Mouse (Mus musculus) adrenal gland, postnatal 10 days (tissue): ENCODE measurements around the gene Ugt1a9. TPM values are rescaled to one million over a fixed set of nuclear protein-coding genes. Genes with fewer than 3 reads are reported as not detected.
"Not testable (repeated sequence)": the region's sequence is repeated elsewhere in the genome, so short reads cannot be mapped to it uniquely, and the experiment has no call there.

Experiments
- DNase-seq: peaks from one replicate; pipeline ENCODE4 v3.0.0; 2021; ENCODE audit warnings: mixed read lengths
- long read RNA-seq, 2 experiments: library from polyadenylated mRNA; stranded (forward); transcript quantifications; one replicate each; pipeline ENCODE4 v2.0.0; 2021
- total RNA-seq, 2 experiments: library from RNA; stranded (reverse); gene quantifications; 2 replicates each; pipeline ENCODE4 v1.2.3; 2021

Gene Ugt1a9
- 1 to 10 TPM; 4.1 to 6.3 TPM for total RNA-seq
- long read RNA-seq, experiment 1, partial matches to known transcripts = 0 of 4 reads
- long read RNA-seq, experiment 1, other reads (novel, unspliced or antisense) = 3 of 4 reads
- long read RNA-seq, experiment 2 = 0 reads

DNA sequence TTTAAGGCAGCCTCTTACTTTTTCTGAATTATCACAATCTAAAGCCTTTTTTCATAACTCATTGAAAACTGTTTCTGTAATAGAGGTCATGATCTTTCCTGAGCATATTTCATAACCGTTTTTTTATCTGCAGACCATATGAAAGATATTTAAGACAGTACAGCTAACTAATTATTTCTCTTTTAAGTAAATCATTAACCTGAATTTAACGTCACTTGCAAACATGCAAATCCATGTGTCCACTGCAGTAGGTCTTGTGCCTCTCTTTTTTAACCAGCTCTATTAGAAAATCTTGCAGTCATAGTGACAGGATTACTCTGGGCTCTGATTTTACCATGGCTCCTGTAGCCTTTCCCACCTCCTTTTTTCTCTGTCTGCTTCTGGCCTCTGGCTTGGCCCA, at the start of gene Ugt1a9:
TSS of gene Ugt1a9 (plus strand) at position 306 of the 400 bp plus-strand sequence.
- no peak for DNase-seq

DNA sequence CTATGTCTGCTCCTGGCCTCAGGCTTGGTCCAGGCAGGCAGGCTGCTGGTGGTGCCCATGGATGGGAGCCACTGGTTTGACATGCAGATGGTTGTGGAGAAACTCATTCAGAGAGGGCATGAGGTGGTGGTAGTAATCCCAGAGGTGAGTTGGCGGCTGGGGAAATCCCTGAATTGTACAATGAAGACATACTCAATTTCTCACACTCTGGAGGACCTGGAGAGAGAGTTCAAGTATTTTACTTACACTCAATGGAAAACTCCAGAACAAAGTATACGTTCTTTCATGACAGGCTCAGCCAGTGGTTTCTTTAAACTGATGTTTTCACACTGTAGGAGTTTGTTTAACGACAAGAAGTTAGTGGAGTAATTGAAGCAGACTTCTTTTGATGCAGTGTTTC, 45.4 kb upstream of the Ugt1a9 start:
- DNase-seq = not testable (repeated sequence)

DNA sequence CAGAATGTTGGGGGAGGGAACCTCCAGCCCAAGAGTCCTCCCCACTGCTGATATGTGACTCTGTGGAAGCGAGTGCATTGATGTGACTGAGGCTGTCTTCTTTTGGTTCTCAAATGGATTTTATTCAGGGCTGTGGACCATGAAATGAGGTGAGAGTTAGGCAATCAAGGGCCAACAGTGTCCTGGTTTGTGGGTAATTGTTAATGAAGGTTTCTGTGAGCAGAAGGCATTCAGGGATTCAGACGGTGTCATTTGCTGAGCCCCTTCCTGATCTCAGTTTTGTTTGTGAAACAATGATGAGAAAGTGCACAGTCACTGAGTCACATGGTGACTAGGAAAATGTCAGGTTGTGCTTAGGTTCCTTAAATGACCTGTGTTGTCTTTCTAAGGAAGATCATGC, 27.6 kb upstream of the Ugt1a9 start:
- not testable (repeated sequence) for DNase-seq

DNA sequence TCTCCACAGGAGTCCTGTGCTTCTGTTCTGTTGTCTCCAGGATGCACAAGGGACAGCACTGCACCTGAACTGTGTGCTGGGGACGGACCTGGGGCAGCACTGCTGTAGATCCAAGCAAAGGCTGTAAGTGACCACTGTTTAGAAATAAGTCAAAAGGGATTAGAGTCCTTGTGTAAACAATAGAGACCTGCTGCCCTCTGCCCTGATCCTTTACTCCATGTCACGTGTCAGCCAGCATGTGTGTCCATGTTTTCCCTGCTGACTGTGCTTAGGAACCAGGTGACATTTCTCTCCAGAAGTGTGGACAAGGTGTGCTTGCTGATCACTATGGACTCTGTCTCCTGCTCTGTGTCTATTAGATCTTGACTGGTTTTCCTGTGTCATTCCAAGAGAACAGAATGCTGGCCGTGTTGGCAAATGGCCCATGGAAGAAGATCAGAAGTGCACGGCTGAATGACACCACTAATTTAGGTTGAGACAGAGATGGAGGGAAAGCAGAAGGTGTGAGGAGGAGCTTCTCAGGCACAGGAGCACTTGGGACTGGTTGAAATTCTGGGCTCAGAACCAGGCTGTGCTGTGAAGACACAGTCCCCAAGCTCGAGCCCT, 25.7 kb upstream of the Ugt1a9 start:
- DNase-seq = not testable (repeated sequence)

DNA sequence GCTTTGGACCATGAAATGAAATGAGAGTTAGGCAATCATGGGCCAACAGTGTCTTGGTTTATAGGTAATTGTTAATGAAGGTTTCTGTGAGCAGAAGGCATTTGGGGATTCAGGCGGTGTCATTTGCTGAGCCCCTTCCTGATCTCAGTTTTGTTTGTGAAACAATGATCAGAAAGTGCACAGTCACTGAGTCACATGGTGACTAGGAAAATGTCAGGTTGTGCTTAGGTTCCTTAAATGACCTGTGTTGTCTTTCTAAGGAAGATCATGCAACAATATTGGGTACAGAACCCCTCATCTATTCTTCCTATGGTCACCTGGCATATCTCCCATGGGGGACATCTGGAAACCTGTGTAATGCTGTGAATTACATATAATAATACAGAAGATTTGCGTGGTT, 23.2 kb upstream of the Ugt1a9 start:
- DNase-seq = not testable (repeated sequence)

DNA sequence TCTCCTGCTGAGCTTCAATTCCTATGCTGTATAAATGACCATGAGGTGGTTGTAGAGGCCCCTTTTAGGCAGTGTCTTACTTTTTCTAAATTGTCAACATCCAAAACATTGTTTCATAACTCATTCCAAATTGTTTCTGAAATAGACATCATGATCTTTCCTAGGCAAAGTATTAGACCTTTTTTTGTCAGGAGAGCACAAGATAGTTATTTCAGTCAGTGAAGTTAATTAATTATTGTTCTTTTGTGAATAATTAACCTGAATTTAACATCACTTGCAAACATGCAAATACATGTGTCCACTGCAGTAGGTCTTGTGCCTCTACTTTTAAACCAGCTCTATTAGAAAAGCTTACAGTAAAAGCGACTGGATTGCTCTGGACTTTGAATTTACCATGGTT, 15.5 kb upstream of the Ugt1a9 start, which contains the start of gene Ugt1a10:
TSS of gene Ugt1a10 (plus strand) at position 301 of the 400 bp plus-strand sequence.
- DNase-seq = no peak

DNA sequence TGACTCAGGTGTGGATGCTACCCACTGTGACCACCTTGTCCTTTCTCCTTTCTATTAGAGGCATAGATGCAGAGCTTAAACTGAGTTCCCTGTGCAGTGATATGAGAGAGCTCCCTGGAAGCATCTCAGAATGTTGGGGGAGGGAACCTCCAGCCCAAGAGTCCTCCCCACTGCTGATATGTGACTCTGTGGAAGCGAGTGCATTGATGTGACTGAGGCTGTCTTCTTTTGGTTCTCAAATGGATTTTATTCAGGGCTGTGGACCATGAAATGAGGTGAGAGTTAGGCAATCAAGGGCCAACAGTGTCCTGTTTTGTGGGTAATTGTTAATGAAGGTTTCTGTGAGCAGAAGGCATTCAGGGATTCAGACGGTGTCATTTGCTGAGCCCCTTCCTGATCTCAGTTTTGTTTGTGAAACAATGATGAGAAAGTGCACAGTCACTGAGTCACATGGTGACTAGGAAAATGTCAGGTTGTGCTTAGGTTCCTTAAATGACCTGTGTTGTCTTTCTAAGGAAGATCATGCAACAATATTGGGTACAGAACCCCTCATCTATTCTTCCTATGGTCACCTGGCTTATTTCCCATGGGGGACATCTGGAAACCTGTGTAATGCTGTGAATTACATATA, 4.0 kb upstream of the Ugt1a9 start:
- DNase-seq = not testable (repeated sequence)

DNA sequence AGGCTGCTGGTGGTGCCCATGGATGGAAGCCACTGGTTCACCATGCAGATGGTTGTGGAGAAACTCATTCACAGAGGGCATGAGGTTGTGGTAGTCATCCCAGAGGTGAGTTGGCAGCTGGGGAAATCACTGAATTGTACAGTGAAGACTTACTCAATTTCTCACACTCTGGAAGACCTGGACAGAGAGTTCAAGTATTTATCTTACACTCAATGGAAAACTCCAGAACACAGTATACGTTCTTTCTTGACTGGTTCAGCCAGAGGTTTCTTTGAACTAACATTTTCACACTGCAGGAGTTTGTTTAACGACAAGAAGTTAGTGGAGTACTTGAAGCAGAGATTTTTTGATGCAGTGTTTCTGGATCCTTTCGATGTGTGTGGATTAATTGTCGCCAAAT, 302 bp downstream of the Ugt1a9 start:
- DNase-seq = no peak

DNA sequence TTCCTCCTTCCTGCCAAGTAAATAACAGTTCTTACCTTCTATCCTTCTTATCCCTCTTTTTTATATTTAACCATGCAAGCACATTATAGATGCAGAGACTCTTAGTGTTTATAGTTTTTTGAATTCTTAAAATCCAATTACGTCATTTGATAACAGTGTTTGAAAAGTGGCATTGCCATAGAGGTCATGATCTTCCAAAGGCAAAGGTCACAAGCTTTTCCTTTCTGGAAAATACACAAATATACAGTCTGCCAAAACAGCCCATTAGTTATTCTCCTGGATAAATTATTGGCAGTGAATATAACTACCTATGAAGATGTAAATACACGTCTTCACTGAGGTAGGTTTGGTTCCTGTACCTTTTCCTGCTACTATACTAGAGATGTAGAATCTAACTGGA, 3.9 kb downstream of the Ugt1a9 start:
- DNase-seq = no peak

DNA sequence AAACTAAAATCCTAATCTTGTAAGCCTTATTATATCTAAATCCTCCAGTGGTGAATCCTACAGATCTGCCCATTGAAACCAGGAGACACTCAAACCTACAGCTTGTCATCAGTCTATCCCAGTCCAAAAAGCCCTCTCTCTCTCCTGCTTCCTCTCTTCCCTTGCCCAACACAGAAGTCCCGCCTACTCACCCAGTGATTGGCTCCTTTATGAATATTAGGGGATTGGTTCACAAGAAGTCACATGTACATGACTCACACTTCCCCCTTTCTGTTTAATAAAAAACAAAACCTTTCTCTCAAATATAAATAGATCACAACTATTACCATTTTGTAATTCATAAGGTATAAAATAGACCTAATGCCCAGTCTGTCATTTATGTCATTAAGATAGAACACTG, 6.5 kb downstream of the Ugt1a9 start:
- DNase-seq = no peak

DNA sequence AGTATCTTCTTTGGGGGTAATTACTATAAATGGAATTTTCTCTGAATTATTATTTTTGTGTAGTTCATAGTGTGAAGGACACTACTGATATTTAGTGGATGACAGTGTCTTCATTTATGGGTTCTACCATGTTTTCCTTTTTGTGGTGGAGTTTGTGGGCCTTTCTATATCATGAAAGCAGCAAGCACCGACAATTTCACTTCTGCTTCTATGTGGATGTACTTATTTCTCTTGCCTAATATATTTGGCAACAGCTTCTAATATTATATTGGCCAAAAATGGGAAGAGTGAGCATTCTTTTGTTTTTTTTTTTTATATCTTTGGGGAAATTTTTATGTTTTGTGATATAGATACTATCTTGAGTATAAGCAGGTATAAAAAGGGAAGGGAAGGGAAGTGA, 11.1 kb downstream of the Ugt1a9 start:
- no peak for DNase-seq

DNA sequence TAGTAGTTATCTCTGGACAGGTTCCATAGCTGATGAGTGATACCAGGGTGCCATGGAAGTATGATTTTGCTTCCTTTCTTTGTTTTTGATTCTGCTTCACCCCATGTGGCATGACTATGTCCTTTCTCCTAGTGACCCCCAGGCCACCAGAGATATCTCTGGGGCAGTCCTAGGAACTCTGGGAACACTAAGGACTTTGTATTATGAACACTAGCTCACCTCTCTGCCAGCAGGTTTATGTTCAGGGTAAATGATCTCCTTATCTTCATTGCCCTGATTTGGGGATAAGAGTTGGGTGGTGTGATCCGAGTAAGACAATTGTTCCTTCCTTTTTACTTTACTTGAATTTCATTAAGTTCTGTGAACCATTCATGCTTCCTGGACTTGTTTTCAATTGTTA, 15.5 kb downstream of the Ugt1a9 start:
- DNase-seq = no peak

DNA sequence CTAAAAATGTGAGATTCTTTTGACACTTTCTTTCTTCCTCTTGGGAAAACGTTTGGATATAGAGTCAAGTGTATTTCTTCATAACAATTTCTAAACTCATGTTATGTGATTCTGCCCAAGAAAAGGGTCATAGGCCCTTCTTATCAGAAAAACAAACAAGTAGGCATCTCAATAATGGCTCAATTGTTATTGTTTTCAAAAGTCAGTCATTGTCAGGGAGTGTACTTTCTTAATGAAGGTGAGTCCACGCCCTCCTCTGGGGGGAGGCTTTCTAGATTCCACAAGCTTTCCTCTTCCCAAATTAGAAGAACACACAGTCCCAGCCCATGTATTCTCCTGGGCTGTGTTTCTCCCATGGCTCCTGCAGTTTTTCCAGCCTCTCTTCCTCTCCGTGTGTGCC, 16.9 kb downstream of the Ugt1a9 start, which contains the start of gene Ugt1a8:
TSS of gene Ugt1a8 (plus strand) at position 301 of the 400 bp plus-strand sequence.
- DNase-seq = no peak

DNA sequence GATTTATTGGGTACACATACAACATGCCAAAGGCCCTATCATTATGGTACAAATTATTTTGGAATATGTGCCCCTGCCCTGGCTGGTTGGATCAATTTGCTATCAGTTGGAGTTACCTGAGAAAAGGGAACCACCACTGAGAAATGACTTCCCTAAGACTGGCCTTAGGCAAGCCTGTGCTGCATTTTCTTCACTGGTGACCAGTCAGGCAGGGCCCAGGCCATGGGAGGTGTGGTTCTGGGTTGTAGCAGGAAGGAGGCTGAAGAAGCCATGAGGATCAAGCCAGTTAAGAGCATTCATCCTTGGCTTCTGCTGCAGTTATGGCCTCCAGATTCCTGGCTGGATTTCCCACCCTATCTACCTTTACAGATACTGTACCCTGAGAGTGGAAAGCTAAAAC, 21.7 kb downstream of the Ugt1a9 start:
- DNase-seq = no peak

DNA sequence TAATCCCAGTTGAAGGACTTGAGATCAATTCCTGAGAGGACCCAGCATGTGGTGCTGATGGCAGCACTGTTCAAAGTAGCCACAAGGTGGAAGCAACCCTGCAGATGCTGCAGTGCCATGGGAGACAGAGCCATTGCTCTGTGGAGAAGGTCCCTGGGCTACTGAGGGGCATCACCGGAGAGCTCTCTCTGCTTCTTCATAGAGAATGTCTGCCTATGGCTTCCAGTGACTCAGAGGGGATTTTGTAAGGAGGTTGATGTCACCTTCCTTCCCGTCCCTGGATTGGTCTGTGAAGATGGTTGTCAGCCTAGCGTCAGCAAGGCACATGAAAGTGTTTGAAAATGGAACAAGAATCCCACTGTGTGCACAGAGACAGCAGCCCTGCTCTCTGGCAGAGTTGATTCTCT, 23.7 kb downstream of the Ugt1a9 start:
- not testable (repeated sequence) for DNase-seq

DNA sequence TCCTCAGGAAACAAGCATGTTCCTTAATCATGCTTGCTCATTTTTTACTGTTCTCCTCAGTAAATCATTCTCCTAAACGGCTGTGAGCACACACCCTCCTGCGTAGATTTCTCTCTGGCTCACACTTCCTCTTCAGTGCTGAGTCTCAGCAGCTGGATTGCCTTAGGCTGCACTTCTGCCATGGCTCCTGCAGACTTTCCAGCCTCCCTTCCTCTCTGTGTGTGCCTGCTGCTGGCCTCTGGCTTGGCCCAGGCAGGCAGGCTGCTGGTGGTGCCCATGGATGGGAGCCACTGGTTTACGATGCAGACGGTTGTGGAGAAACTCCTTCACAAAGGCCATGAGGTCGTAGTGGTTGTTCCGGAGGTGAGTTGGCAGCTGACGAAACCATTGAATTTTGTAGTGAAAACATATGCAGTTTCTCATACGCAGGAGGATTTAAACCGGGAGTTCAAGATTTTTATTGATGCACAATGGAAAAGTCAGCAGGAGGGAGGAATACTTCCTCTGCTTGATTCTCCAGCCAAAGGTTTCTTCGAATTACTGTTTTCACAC, 24.4 kb downstream of the Ugt1a9 start, which contains the start of gene Ugt1a7c:
TSS of gene Ugt1a7c (plus strand) at position 122 of the 552 bp plus-strand sequence.
- peak; percentile 19 for DNase-seq

DNA sequence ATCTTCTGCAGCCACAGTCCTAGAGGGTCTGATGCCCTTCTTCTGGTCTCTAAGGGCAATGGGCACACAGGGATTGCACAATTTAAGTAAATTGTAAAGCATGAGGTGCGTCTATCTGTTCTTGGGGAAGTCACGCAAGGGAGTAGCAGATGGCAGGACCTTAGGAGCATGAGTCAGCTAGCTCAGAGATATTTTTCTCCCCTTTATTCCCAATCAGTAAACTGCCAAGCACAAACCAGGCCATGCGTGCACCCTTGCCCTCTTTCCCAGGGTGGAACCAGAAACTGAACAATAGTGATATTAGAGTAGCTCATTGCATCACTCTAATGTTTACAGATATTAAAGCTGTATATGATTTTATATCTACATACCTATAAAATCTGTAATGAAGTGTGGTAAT, 27.9 kb downstream of the Ugt1a9 start:
- peak; percentile 7 for DNase-seq

DNA sequence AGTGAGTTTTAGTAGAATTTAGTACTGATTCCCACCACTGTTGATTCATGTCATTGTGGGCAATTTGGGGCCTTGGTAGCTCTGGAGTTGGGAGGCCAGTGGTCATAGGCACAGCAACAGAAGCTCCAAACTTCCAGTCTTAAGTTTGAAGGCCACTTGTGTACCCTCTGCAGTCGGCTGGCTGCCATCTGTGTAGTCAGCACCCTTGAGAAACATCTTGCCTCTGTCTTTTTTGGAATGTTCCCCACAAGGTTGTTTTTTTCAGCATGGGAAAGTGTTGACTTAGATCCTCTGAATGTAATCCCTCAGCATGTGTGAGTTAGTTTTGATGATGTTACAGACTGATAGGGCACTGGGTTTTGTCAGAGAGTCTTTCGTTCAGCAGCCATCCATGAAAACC, 29.1 kb downstream of the Ugt1a9 start:
- peak; percentile 53 for DNase-seq

DNA sequence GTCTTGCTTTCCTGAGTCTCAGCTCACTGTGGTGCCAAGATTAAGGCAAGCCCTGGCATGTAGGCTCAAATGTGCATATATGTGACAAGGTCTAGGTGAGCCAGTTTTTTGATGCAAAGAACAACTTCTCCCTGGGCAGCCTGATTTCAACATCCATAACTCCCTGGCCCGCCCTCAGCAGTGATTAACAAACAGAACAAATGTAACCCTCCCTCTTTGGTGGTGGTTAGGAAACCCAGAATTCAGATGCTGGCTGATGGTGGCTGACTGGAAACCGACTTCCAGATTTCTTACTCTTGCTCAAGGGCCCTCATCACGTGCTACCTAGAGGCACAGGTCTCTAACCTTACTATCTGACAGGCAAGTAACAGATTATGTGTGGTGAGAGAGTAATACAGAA, 32.4 kb downstream of the Ugt1a9 start, which contains the start of gene Ugt1a6b:
TSS of gene Ugt1a6b (plus strand) at position 234 of the 400 bp plus-strand sequence.
- DNase-seq = peak; percentile 15

DNA sequence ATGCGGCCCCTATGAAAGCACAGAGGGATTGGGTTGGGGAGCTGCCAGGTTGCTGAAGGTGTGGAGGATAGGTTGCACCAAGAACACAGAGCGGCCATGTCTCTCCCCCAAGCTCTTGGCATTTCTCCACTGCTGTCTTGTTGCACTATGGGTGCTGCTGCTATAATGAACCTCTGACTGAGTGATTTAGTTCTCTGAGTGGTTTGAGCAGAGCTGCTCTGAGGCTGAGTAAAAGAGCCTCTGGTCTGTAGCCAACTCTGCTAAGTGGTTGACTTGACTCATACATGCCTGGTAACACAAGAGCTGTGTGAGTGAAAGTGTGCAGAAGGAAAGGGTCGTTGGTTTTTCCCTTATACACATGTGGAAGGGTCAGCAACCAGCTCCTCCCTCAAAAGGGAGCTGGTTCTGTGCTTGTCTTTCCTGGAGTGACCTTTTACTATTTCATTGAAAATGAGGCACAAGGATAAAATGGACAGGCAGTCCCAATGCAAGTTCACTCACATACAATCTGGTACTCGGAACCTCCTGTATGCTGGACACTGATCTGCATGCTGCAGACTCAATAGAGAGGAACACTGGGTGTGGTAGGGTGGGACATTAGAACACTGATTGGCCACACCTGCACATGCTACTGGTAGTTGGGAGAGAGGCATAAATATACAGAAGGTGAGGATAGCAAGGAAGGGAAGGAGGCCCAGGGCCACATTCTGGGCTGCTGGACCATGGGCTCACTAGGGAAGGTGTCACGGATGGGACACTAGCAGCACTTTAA, 33.3 kb downstream of the Ugt1a9 start:
- DNase-seq = peak; percentile 8

DNA sequence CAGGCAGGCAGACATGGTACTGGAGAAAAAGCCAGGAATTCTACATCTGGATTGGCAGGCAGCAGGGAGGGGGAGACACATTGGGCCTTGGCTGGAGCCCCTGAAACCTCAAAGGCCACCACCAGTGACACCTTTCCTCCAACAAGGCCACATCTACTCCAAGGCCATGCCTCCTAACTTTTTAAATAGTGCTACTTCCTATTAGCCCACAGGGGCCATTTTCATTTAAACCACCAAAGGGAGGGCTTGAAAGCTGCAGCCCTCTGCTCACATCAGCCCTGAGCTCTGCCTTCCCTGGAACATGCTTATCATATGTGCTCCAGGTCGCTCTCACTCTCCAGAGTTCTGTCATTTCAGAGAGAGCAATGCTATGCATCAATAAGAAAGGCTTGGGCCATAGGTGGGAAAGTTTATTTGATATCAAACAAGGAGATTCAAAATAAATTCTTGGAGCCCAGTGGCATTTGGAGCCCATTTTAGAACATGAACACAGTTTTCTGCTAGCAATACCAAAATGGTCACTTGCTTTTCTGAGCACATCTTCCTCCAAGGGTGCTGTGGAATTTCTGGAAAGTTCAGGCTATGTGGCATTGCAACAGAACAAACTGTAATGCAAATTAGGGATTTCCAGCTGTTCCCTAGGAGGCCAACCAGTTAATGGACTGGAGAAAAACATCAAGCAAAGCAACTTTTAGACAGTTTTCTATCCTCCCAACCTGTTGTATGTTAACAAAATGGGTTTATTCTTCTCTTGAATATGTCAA, 34.2 kb downstream of the Ugt1a9 start:
- DNase-seq = peak; percentile 8

DNA sequence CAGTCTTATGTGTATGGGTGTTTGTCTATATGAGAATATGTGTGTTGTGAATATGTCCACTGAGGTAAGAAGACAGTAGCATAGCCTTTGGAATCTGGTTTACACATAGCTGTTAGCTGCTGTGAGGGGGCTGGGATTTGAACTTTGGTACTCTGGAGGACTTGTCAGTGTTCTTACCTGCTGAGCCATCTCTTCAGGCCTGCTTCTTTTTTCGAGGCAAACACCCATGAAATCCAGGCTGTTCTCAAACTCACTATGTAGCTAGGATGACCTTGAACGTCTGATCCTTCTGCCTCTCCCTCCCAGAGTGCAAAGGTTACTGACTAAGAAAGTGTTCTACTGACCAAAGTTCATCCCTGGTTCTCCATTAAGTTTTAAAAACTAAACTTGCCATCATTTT, 35.1 kb downstream of the Ugt1a9 start:
- DNase-seq = no peak
